Comparison of ENCODE assay signal across 15 mouse cellular contexts in the genomic region with DNA sequence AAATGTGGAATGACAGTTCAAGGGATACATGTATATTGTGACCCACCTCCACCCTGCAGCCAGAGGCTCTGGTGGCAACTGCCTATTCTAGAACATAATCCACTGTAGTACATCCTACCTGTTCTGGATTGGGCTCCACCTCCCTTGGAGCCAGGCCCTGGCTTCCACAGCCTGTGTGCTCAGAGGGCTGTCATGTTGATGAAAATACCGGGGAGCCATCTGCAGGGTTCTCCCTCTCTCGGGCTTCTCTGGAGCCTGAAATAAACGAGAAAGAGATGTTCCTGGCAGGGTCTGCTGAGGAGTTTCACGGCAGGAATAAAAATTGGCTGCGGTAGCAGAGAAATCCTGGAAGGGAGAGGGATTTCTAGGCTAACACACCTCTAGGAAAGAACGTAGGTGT. TPM values are rescaled to one million over a fixed set of nuclear protein-coding genes. Genes with fewer than 3 reads are reported as not detected.
DNase-seq lines count a peak whose midpoint lies in the region; ATAC-seq and TF ChIP-seq lines count a peak whose summit lies in the region.
"Had no signal": no experiment of that assay in that cellular context is flagged by ENCODE, and none has a peak within 500 bp of the region (broad histone marks: within the 10 kb centered on the region; RNA-seq: fewer than 3 reads in every experiment).

No protein-coding gene starts in this region.

- 0 out of 2 replicates have a peak, but pooled peaks have one; percentile 29 for ATAC-seq in forebrain, postnatal 0 days
- no peak for ATAC-seq in forebrain, embryonic 11.5 days (replicated peaks; ENCODE audit: low FRiP score)

- 30% methylated on average over 6 of the region's 6 CpGs for WGBS in forebrain, postnatal 0 days
- WGBS in forebrain, embryonic 11.5 days = 81% methylated on average over 6 of the region's 6 CpGs

- no peak overlapping the region for H3K4me2 ChIP-seq in forebrain, postnatal 0 days (ENCODE audit: low read depth)
- no peak overlapping the region for H3K4me2 ChIP-seq in forebrain, embryonic 11.5 days (ENCODE audit: low read depth, low read length, severe bottlenecking)

- H3K36me3 ChIP-seq in forebrain, postnatal 0 days (ENCODE audit: insufficient read depth) = no peaks in the 10 kb centered on the region
- no peaks in the 10 kb centered on the region for H3K36me3 ChIP-seq in forebrain, embryonic 11.5 days (ENCODE audit: control insufficient read depth, insufficient read depth, low read length)

- no peak overlapping the region for H3K9ac ChIP-seq in forebrain, postnatal 0 days
- H3K9ac ChIP-seq in forebrain, embryonic 11.5 days (ENCODE audit: low read length) = no peak overlapping the region

- no peak for TF ChIP-seq CTCF in forebrain, postnatal 0 days (IDR thresholded peaks at IDR 0.05; ENCODE audit: low read depth)

- DNase-seq in forebrain, postnatal 0 days = peak; percentile 45
- no peak for DNase-seq in forebrain, embryonic 11.5 days (ENCODE audit: low spot score)
- DNase-seq in right cerebral cortex, adult 18-20 months = peak; percentile 74
- DNase-seq in right cerebral cortex, postnatal 4 days = no peak
- peak; percentile 62 to 79 for DNase-seq in left cerebral cortex, postnatal 14 days (ENCODE audit: low spot score in 2 of 2)
- DNase-seq in spleen, adult 12 weeks (ENCODE audit: low spot score) = no peak
- no peak for DNase-seq in gastrocnemius, postnatal 4 days (ENCODE audit: low spot score in 2 of 2)
- DNase-seq: gastrocnemius, adult 2 months; heart, postnatal 10 days; kidney, adult 9 months; liver; lung, adult 2 months; thymus, postnatal 14 days had no signal

- H3K9me3 ChIP-seq in forebrain, postnatal 0 days (ENCODE audit: low read length) = no peaks in the 10 kb centered on the region
- no peaks in the 10 kb centered on the region for H3K9me3 ChIP-seq in forebrain, embryonic 11.5 days (ENCODE audit: control insufficient read depth, low read length)

- intact Hi-C loops in left cerebral cortex, postnatal 14 days (cut with DNase I) = loop anchor here (10.0 kb wide), 1 partner anchor 275 kb away; no protein-coding TSS in a partner anchor

- no peaks in the 10 kb centered on the region for H3K27me3 ChIP-seq in forebrain, postnatal 0 days (ENCODE audit: insufficient read depth, low read length)
- H3K27me3 ChIP-seq in forebrain, embryonic 11.5 days (ENCODE audit: control insufficient read depth, insufficient read depth, low read length) = no peaks in the 10 kb centered on the region

- no peak overlapping the region for H3K27ac ChIP-seq in forebrain, postnatal 0 days (ENCODE audit: low read depth, low read length)
- H3K27ac ChIP-seq in forebrain, embryonic 11.5 days (ENCODE audit: low read depth, low read length) = no peak overlapping the region
- H3K27ac ChIP-seq: gastrocnemius, adult 2 months had no signal

- H3K4me1 ChIP-seq in forebrain, postnatal 0 days (ENCODE audit: insufficient read depth) = no peaks in the 10 kb centered on the region; the same call in 1 of the 2 replicates
- H3K4me1 ChIP-seq in forebrain, embryonic 11.5 days (replicated peaks; ENCODE audit: control insufficient read depth, insufficient read depth, low read length) = peaks cover 2% of the 10 kb centered on the region; the same call in 1 of the 2 replicates

- no peak overlapping the region for H3K4me3 ChIP-seq in forebrain, postnatal 0 days (ENCODE audit: low read depth, low read length)
- H3K4me3 ChIP-seq in forebrain, embryonic 11.5 days (ENCODE audit: low read depth, low read length) = no peak overlapping the region
- H3K4me3 ChIP-seq: erythroblast, embryonic 14.5 days; gastrocnemius, adult 2 months had no signal

RNA-seq across cellular contexts. Expression of a gene that starts 41.8 kb away (rescaled TPM):
- 164 and 262 TPM in 2 replicates for total RNA-seq in forebrain, postnatal 0 days (2014; rRNA removed)
- polyA plus RNA-seq in forebrain, postnatal 0 days (2015; fragmentation: Nextera tagmentation; extraction: Ambion mirVana) = 175 and 379 TPM in 2 replicates
- polyA plus RNA-seq in forebrain, embryonic 11.5 days (2014; fragmentation: Nextera tagmentation; extraction: Ambion mirVana) = 14.5 and 16.0 TPM in 2 replicates
- total RNA-seq in left cerebral cortex, postnatal 14 days (2021) = 100 to 1,000 TPM; 155 to 183 TPM
- under 1 TPM in 1 of 2 experiments, not detected in 1; 0.23 TPM for total RNA-seq in gastrocnemius, postnatal 4 days (2021)
- total RNA-seq: CH12.LX; gastrocnemius, adult 2 months had no signal
- polyA plus RNA-seq: erythroblast, embryonic 14.5 days had no signal

RNA-seq across cellular contexts. Expression of a gene that starts 47.8 kb away (rescaled TPM):
- 92.1 and 125 TPM in 2 replicates for total RNA-seq in forebrain, postnatal 0 days (2014; rRNA removed)
- polyA plus RNA-seq in forebrain, postnatal 0 days (2015; fragmentation: Nextera tagmentation; extraction: Ambion mirVana) = 30.2 and 47.1 TPM in 2 replicates
- 116 and 137 TPM in 2 replicates for polyA plus RNA-seq in forebrain, embryonic 11.5 days (2014; fragmentation: Nextera tagmentation; extraction: Ambion mirVana)
- 100 to 1,000 TPM; 164 to 166 TPM for total RNA-seq in left cerebral cortex, postnatal 14 days (2021)
- total RNA-seq in gastrocnemius, postnatal 4 days (2021) = 10 to 100 TPM; 79.4 to 83.9 TPM

Comparison
In these comparisons a context has a peak if more than half of its experiments do, and no peak if none do; other contexts are left out.
1. DNase-seq: peak in forebrain, postnatal 0 days (single experiment), right cerebral cortex, adult 18-20 months (single experiment) and left cerebral cortex, postnatal 14 days (2 of 2); none in forebrain, embryonic 11.5 days (single experiment), right cerebral cortex, postnatal 4 days (single experiment), spleen, adult 12 weeks (single experiment) and gastrocnemius, postnatal 4 days (0 of 2).
2. RNA of a gene that starts 41.8 kb away (total RNA-seq): 164 to 262 TPM in forebrain, postnatal 0 days and 155 to 183 TPM in left cerebral cortex, postnatal 14 days; 0.23 TPM in gastrocnemius, postnatal 4 days; every median in the first group is over 100 times any median in the second.